Mouse (Mus musculus) limb, embryonic 11.5 days (tissue): ENCODE data around the gene Vash2. TPM values are rescaled to one million over a fixed set of nuclear protein-coding genes. Genes with fewer than 3 reads are reported as not detected.
A peak's percentile ranks its signal among the peaks of the same experiment; 100 is the strongest.

Source experiments
- ATAC-seq: fragments of 200-750 bp; cut with Nextera tagmentation; 2 replicates; pipeline ENCODE4 v1.8.0; 2017; ENCODE audit warnings: low read depth; ENCODE audit not compliant: insufficient number of reproducible peaks, low FRiP score, low TSS enrichment
- DNase-seq: peaks from one replicate; pipeline ENCODE4 v3.0.0-alpha.2; 2015; ENCODE audit warnings: low spot score
- H3K27ac ChIP-seq: fragments of 300-500 bp; sonication (generic); replicated peaks from 2 replicates; pipeline ENCODE4 v1.5.1; 2014; ENCODE audit warnings: low read depth, mild to moderate bottlenecking, low read length
- H3K27me3 ChIP-seq: fragments of 300-500 bp; sonication (generic); 2 replicates; pipeline ENCODE4 v1.6.1; 2014; ENCODE audit warnings: mild to moderate bottlenecking, low read length, mixed read lengths; ENCODE audit not compliant: control insufficient read depth, insufficient read depth
- H3K36me3 ChIP-seq: fragments of 300-500 bp; sonication (generic); 2 replicates; pipeline ENCODE4 v1.6.1; 2014; ENCODE audit warnings: mild to moderate bottlenecking, low read length, moderate library complexity, mixed read lengths; ENCODE audit not compliant: control insufficient read depth, insufficient read depth
- H3K4me1 ChIP-seq: fragments of 300-500 bp; sonication (generic); 2 replicates; pipeline ENCODE4 v1.6.1; 2014; ENCODE audit warnings: low read length, mixed read lengths; ENCODE audit not compliant: control insufficient read depth, insufficient read depth
- H3K4me2 ChIP-seq: fragments of 300-500 bp; sonication (generic); 2 replicates; pipeline ENCODE4 v1.6.1; 2014; ENCODE audit warnings: low read depth, mild to moderate bottlenecking, moderate library complexity; ENCODE audit not compliant: severe bottlenecking
- H3K4me3 ChIP-seq: fragments of 300-500 bp; sonication (generic); 2 replicates; pipeline ENCODE4 v1.5.1; 2014; ENCODE audit warnings: low read depth, low read length
- H3K9ac ChIP-seq: fragments of 300-500 bp; sonication (generic); 2 replicates; pipeline ENCODE4 v1.6.1; 2014; ENCODE audit warnings: mild to moderate bottlenecking, low read length
- H3K9me3 ChIP-seq: fragments of 300-500 bp; sonication (generic); 2 replicates; pipeline ENCODE4 v1.6.1; 2016; ENCODE audit warnings: low read length; ENCODE audit not compliant: control insufficient read depth
- WGBS: fragments of 180-500 bp; shearing (Covaris S2); extraction: QIAGEN DNeasy Blood & Tissue Kit; methylation state at CpG from one replicate; pipeline ENCODE4 v1.1.7; 2014; 5-methylcytosine and 5-hydroxymethylcytosine counted together
- polyA plus RNA-seq: library from polyadenylated mRNA; unstranded; fragments of >200 nt; fragmentation: Nextera tagmentation; extraction: Ambion mirVana; gene quantifications from 2 replicates; pipeline ENCODE4 v1.2.1, GENCODE M21; 2014

The Vash2 gene
- polyA plus RNA-seq, 1 experiment from 2014 or later: 76.6 TPM

DNA sequence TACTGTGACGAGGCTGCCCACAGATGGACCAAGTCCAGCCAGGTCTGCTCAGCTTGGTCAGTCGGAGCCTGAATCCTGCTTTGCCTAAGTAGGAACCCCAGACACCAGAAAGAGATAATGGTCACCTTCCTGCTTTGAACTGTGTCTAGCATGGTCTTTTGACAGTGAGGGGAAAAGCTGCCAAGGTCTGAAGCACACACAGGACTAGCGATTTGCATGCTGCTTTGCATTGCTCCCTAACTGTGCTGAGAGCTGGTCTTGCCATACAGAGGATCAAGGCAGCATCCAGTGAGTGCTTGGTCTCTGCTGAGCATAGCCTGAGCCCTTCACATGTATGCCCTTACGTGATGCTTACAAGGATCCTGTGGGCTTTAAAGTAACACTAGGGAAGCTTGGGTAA lies 2.3 kb upstream of the Vash2 start:
- peaks cover 14% of the 10 kb centered on the region for H3K4me1 ChIP-seq
- H3K9ac ChIP-seq: no peak overlapping the region
- H3K27me3 ChIP-seq: no peaks in the 10 kb centered on the region
- H3K4me2 ChIP-seq: no peak overlapping the region
- H3K9me3 ChIP-seq: no peaks in the 10 kb centered on the region
- no peak overlapping the region for H3K27ac ChIP-seq
- 80% methylated on average over 4 of the region's 4 CpGs for WGBS
- DNase-seq: no peak
- no peak overlapping the region for H3K4me3 ChIP-seq
- H3K36me3 ChIP-seq: no peaks in the 10 kb centered on the region
- ATAC-seq: no peak

DNA sequence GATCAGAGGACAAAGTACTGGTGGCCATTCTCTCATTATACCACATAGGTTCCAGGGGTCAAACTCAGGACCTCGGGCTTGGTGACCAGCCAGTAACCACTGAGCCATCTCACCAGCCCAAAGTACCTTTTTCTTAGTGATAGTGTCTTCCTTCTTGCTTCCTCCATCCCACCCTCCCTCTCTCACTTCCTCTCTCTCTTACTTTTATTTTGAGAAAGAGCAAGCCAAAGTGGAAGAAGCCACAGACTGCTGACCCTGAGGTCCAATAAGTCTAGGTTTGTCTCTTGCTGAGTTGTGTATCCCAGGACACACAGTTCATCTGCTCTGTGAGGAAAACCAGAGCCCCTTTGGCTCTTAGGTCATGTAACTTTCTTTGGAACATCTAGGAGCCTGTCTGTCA lies 1.4 kb upstream of the Vash2 start:
- Histone ChIP-seq H3K4me3 (no peak overlapping the region), H3K27me3 (no peaks in the 10 kb centered on the region), H3K27ac (no peak overlapping the region), H3K9ac (no peak overlapping the region), H3K9me3 (no peaks in the 10 kb centered on the region), H3K4me2 (no peak overlapping the region), H3K36me3 (no peaks in the 10 kb centered on the region), H3K4me1 (peaks cover 14% of the 10 kb centered on the region)
- no peak for ATAC-seq
- WGBS: 85% methylated on average over 1 of the region's 1 CpGs
- DNase-seq: no peak

DNA sequence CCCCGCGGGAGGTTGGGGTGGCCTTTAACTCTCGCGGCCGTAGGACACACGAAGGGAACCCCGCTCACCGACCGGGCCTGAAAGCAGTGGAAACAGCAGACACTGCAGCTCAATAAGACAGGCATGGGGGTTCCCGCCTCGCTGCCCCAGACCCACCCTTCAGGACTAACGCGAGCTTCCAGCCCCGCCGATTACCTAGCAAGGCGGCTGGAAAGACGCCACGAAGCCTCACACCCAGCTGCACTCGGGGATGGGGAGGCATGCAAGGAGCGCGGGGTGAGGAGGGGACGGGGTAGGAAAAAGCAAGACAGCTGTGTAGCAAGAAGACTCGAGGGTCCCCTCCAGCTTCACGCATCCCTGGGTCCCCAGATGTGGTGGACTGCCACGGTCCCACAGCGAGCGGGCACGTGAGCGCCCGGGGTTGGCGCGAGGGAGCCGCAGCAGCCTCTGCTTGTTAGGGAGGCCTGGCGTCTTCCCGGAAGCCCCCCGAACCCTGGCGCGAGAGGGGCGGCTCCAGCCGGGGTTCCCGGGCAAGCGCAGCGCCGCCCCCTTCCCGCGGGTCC lies 504 bp downstream of the Vash2 start:
- H3K27ac ChIP-seq: peak overlapping the region; percentile 87
- peak overlapping the region; percentile 95 for H3K4me2 ChIP-seq
- peak overlapping the region; percentile 68 for H3K4me3 ChIP-seq
- ATAC-seq (peak; percentile 69), DNase-seq (peak; percentile 64)
- no peaks in the 10 kb centered on the region for H3K27me3 ChIP-seq
- H3K4me1 ChIP-seq: peaks cover 14% of the 10 kb centered on the region
- 0% methylated on average over 38 of the region's 46 CpGs for WGBS
- H3K9me3 ChIP-seq: no peaks in the 10 kb centered on the region
- H3K9ac ChIP-seq: peak overlapping the region; percentile 86
- peaks cover 3% of the 10 kb centered on the region; the same call in 1 of the 2 replicates for H3K36me3 ChIP-seq

DNA sequence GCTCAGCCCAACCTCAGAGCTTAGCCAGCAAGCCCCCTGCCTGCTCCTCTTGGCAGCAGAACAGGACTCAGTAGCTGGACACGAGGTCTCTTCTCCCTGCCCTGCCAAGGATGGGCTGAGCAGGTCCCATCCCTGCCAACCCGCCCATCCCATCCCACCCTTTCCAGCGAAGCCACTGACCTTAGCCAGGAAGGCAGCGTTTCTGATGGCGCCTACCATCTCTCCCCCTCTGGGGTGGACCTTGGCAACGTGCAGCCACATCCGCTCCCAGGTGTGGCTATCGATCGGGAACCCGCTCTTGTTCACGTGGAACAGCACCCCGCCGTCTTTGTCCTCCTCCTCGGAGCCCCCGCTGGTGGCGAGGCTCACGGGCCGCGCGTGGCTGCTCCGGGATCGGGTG lies 1.1 kb downstream of the Vash2 start:
- Histone ChIP-seq H3K27me3 (no peaks in the 10 kb centered on the region), H3K27ac (no peak overlapping the region), H3K9me3 (no peaks in the 10 kb centered on the region), H3K4me2 (peak overlapping the region; percentile 95), H3K4me1 (peaks cover 14% of the 10 kb centered on the region), H3K4me3 (peak overlapping the region; percentile 68), H3K9ac (peak overlapping the region; percentile 86), H3K36me3 (peaks cover 7% of the 10 kb centered on the region)
- under 1% methylated on average over 20 of the region's 22 CpGs for WGBS
- DNase-seq: peak; percentile 53
- ATAC-seq: peak; percentile 0; the same call in 1 of the 2 replicates

DNA sequence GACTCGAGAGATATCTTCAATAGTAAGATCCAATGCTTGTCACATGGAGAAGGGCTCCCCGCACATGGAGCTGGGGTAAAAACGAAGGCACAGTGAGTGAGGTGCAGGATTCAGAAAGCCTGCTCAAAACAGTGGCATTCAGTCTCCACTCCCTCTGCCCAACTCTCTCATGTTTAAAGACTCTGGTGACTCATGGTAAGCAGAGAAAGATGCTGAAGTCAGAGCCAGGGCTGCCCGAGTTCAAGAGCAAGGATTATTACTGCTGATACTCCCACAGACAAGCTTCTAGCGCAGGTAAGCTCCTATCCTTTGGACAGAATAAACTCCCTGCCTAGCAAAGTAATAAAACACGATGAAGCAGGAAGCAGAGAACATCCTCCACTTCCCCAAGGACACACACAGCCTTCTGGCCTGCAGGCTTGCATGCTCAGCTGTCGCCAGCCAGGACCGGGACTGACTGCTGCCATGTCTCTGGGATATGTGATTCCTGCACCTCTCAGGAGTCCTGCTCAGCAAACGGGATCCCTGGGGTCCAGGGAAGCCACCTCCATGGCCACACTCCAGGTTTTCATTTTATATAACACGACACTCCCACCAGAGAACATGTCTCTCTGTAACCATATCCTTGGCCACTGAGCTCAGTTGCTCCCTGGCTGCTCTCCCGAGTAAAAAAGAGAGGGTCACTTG lies 2.1 kb downstream of the Vash2 start:
- peak overlapping the region; percentile 95 for H3K4me2 ChIP-seq
- no peak overlapping the region; the same call in none of the 2 replicates for H3K9ac ChIP-seq
- H3K4me3 ChIP-seq: peak overlapping the region; percentile 68
- peak; percentile 29 for DNase-seq
- H3K9me3 ChIP-seq: no peaks in the 10 kb centered on the region
- no peak overlapping the region for H3K27ac ChIP-seq
- WGBS: 46% methylated on average over 11 of the region's 11 CpGs
- H3K4me1 ChIP-seq: peaks cover 14% of the 10 kb centered on the region
- peaks cover 10% of the 10 kb centered on the region for H3K36me3 ChIP-seq
- no peak for ATAC-seq
- H3K27me3 ChIP-seq: no peaks in the 10 kb centered on the region

DNA sequence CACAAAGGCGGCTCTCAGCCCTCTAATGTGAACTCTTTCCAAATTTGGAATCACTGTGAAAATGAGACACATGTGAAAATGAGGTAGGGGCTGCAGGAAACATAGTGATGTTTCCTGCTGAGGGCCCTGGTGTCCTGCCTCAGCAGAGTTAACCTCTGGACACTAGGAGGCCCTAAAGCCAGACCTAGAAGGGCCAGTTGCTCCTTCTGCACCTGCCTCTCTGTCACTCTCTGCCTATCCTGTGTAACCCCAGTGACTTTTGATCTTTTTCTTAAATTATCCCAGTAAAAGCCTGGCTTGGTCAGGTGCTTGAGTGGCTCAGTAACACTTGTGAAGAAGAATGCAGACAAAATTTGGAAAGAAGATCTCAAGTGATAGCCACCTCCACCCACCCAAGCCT lies 4.3 kb downstream of the Vash2 start:
- H3K9ac ChIP-seq: no peak overlapping the region
- peaks cover 14% of the 10 kb centered on the region for H3K4me1 ChIP-seq
- ATAC-seq (no peak), DNase-seq (no peak)
- no peak overlapping the region for H3K4me3 ChIP-seq
- 67% methylated on average over 1 of the region's 1 CpGs for WGBS
- H3K27ac ChIP-seq: no peak overlapping the region
- H3K4me2 ChIP-seq: no peak overlapping the region
- peaks cover 10% of the 10 kb centered on the region for H3K36me3 ChIP-seq
- no peaks in the 10 kb centered on the region for H3K27me3 ChIP-seq
- H3K9me3 ChIP-seq: no peaks in the 10 kb centered on the region

DNA sequence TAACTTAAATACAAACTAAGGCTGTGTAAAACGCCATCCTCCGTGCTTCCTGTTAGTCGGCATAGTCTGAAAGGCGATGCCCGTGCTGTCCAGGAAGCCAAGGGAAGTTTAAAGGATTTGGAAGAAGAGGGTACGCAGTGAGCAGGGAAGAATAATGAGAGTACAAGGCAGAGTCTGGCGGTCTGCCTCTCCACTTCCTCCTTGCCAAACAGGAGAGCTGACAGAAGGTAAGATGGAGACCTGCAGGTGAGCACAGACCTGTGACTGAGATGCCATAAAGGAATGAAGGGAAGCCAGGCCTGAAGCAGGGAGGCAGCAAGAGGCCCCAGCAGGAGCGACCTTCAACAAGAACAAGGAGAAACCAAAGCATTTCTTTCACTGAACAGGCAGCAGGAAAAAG lies 4.9 kb downstream of the Vash2 start:
- Histone ChIP-seq H3K4me1 (peaks cover 14% of the 10 kb centered on the region), H3K9ac (no peak overlapping the region), H3K4me2 (no peak overlapping the region), H3K4me3 (no peak overlapping the region), H3K36me3 (peaks cover 10% of the 10 kb centered on the region), H3K27me3 (no peaks in the 10 kb centered on the region), H3K27ac (no peak overlapping the region), H3K9me3 (no peaks in the 10 kb centered on the region)
- ATAC-seq (no peak), DNase-seq (no peak)
- WGBS: 91% methylated on average over 8 of the region's 8 CpGs

DNA sequence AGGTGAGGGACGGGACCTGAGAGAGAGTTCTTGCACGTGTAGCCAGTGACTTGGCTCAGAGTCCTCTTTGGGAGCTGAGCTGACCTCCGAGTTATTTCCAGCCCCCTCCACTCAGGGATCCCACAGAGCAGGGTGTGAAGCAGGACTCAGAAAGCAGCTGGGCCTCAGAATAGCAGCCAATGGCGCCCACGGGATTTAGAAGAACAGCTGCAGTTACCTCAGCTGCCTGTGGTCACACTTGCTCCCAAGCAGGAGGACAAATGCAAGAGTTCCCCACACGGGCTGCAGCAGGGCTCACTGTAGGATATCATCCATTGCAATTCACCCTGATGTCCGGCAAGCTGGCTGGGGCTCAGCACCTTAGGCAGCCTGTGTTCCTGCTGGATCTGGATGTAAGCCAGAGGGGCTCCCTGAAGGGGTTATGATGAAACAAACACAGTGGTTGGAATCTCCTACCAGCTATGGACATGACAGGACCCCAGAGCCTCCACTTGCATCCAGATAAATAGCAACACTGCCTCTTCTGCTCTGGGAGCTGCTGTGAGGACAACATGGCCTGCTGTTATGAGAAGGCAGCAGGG lies 6.4 kb downstream of the Vash2 start:
- H3K9me3 ChIP-seq: no peaks in the 10 kb centered on the region
- DNase-seq (no peak), ATAC-seq (no peak)
- peaks cover 10% of the 10 kb centered on the region for H3K36me3 ChIP-seq
- H3K4me3 ChIP-seq: no peak overlapping the region
- H3K27ac ChIP-seq: no peak overlapping the region
- 61% methylated on average over 7 of the region's 7 CpGs for WGBS
- peaks cover 12% of the 10 kb centered on the region for H3K4me1 ChIP-seq
- H3K9ac ChIP-seq: no peak overlapping the region
- H3K27me3 ChIP-seq: no peaks in the 10 kb centered on the region
- no peak overlapping the region for H3K4me2 ChIP-seq
